Mouse (Mus musculus) mouse trophoblast stem cell (cell line): ENCODE data around the gene Trmt1.

ENCODE experiments used
- in situ Hi-C, 2 experiments: fragments of 300-500 bp; cut with MseI, MboI; formaldehyde crosslinking; loops; 2 replicates in 1 of 2; 3 replicates in 1 of 2; pipeline ENCODE4 v1.15.1; 2025

The Trmt1 gene

GRCm38 (mm10) chr8:84732545-84732944 lies 46.4 kb downstream of the Trmt1 start:
- in situ Hi-C loops = no loop called here

DNA sequence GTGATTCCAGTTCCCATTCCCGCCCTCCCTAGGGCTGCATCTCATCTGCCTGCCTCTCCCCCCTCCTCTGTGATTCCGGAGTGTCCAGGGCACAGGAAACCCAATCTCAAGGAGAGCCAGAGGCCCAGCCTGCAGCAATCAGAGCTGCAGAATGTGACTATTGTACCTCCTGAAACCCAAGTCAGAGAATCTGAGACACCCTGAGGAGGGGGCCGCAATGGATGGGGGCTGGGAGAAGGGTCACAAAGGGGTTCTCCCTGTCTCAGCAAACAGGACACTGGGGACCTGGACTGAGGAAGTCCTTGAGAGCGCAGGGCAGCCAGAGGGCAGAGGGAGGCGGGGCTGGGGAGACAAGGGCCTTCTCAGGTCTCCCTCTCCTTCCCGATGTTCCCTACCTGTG lies 46.9 kb downstream of the Trmt1 start:
- in situ Hi-C loops = no loop called here

DNA sequence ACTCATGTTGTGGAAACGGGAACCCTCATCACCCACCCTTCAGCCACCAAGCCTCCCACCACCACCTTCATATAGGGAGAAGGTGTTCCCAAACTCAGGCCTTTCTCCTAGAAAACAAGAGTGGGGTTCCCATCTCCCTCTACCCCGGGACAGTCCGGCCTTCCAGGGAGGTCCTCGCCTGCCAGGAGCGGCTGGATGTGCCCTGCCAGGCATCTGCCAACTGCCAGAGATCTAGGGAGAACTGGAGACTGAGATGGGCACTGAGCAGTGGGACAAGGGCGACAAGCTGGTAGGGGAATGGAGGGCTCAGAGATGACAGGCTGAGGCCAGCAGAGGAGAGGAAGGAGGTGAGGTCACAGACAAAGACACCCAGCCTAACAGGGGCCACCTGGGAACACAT lies 47.9 kb downstream of the Trmt1 start:
- in situ Hi-C loops = no loop called here

- in situ Hi-C loops = no loop called here
Observed at GRCm38 (mm10) chr8:84734680-84735079, 48.6 kb downstream of the Trmt1 start.

DNA sequence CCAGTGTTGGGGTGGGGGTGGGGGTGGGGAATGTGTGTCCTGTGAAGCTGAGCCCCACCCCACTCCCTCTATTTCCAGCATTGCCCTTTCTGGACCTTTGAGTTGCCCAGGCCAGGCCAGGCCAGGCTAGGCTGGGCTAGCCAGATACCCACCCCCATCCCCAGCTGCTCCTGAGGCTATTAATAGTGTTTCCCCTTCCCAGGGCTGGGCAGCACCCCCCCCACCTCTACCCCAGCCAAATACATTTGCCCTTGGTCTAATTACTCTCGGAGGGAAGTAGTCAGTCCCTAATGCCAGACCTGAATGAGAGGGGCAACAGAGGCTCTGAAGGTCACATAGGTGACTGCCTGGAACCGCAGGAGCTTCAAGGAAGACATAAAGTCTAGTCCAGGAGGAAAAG lies 49.5 kb downstream of the Trmt1 start:
- in situ Hi-C loops = no loop called here

GRCm38 (mm10) chr8:84736521-84736920 lies 50.4 kb downstream of the Trmt1 start:
- in situ Hi-C loops = no loop called here

DNA sequence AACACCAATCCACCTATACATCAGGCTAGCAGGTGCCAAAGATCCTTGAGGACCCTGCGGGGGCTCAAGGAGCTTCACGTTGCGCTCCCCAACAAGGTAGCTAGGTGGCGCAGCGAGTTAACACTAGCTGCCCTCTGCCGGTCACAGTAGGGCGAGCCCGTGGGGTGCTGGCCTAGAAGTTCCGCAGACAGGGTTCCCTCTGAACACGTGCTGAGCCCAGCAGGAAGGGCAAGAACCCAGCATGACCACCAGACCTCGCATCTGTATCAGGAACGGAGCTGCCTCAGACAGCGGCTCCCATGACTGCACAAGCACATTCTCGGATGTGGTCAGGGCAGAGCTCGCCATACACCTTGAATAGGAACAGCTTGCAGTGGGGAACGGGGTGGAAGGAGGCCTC lies 51.5 kb downstream of the Trmt1 start:
- in situ Hi-C loops = no loop called here

DNA sequence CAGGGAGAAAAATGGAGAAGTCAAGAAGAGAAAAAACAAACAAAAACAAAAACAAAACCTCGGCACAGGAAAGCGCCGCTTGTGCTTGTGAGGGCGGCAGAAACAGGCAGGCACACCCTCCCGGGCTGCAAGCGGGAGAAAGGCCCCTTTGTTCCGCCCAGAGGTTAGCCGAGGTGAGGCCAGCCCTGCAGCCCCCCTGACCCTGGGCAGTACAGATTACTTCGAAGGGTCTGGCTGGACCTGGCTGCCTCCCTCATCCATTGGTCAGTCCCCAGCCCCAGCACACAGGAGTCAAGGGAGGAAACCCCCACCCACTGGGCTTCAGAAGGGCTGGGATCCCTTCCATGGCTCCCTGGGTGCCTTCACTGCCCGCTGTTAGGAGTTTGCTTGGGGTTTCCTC lies 52.2 kb downstream of the Trmt1 start:
- in situ Hi-C loops = no loop called here

- in situ Hi-C loops = no loop called here
Observed at GRCm38 (mm10) chr8:84738715-84739400, 52.8 kb downstream of the Trmt1 start.

- in situ Hi-C loops = no loop called here
Observed at GRCm38 (mm10) chr8:84739401-84739742, 53.3 kb downstream of the Trmt1 start.

GRCm38 (mm10) chr8:84740895-84741843 lies 55.1 kb downstream of the Trmt1 start:
- in situ Hi-C loops = no loop called here

DNA sequence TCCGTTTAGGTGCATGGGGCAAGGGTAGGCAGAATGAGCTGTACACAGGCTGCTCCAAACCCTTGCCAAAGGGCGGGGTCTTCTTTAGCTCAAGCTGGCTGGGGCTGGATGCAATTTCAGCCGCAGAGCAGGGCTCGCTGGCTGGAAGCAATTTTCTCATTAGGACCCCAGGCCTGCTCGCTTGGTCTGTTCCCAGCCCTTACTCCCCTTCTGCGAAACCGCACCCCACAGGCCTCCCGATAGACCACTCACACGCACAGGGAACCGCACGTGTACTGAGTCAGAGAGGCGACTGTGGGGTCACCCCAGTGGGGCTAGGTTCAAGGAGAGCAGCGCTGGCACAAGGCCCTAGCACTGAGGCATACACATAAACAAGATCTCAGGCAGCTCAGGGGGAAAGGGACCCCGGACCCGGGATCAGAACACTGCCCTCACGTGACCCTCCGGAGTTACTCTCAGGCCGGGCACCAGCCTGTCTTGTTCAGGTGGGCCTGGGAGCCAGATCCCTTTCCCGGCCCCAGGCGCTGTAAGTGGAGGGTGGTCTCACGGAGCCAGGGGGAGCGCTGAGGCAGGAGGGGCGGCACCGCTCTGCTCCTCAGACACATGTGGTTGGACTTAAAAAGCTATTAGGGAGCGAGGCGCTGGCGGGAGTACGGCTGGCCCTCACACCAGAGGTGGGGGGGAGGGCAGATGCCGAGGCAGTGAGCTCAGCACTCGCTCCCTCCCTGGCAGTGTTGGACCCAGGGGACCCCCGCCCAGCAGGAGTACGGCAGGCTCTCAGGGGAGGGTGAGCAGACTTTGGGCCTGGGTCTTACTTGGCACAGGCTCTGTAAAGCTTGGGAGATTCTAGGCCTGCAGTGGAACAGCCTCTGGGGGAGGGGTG lies 56.3 kb downstream of the Trmt1 start:
- in situ Hi-C loops = no loop called here

GRCm38 (mm10) chr8:84743054-84743415 lies 56.9 kb downstream of the Trmt1 start:
- in situ Hi-C loops = no loop called here

- in situ Hi-C loops = no loop called here
Observed at GRCm38 (mm10) chr8:84743517-84744420, 57.7 kb downstream of the Trmt1 start.

- in situ Hi-C loops = no loop called here
Observed at GRCm38 (mm10) chr8:84745032-84745925, 59.2 kb downstream of the Trmt1 start.
